Mouse (Mus musculus): ENCODE measurements around the gene Ildr2.

GRCm38 (mm10) chr1:166360896-166361295, 107.0 kb downstream of the Ildr2 start:
- TF ChIP-seq CTCF (IDR thresholded peaks at IDR 0.05; ENCODE audit: borderline replicate concordance, insufficient read depth, low read depth, low read length), result no peak
- TF ChIP-seq POLR2A (IDR thresholded peaks at IDR 0.05; ENCODE audit: borderline replicate concordance, insufficient read depth, low read length), result no peak
